Mouse (Mus musculus): ENCODE data around the gene Smarca4. TPM values are rescaled to one million over a fixed set of nuclear protein-coding genes. Genes with fewer than 3 reads are reported as not detected.

Smarca4 gene
- polyA plus RNA-seq, 1 experiment from 2014 or later = 51.1 TPM

DNA sequence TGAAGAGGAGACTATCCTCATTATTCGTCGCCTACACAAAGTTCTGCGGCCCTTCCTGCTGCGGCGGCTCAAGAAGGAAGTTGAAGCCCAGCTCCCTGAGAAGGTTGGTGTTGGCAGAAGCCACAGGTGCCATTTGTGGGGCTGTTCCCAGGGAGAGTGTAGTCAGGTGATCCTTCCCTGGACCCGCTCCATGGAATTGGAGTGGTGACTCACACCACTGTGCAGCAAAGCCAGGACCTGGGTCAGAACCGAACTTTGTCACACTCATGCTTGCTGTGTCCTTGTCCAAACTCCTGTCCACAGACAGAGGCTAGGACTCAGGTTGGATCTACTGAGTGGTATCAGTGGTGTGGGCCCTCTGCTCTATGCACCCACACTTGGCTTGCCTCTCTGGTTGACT, 53.0 kb downstream of the Smarca4 start:
- H3K27ac ChIP-seq (replicated peaks in 1 of 2; ENCODE audit: control insufficient read depth in 1 of 2, insufficient read depth in 1 of 2, low read depth in 2 of 2, low read length in 2 of 2) = no peak overlapping the region
- no peak overlapping the region for H3K4me3 ChIP-seq (ENCODE audit: control insufficient read depth in 1 of 2, insufficient read depth in 1 of 2, low read depth in 1 of 2, low read length in 2 of 2)
- H3K9ac ChIP-seq (ENCODE audit: low read length) = no peak overlapping the region
- H3K4me2 ChIP-seq (ENCODE audit: low read length) = no peak overlapping the region
- no peaks in the 10 kb centered on the region for H3K9me3 ChIP-seq (ENCODE audit: control insufficient read depth, low read length)
- peaks cover 100% of the 10 kb centered on the region for H3K36me3 ChIP-seq (ENCODE audit: control insufficient read depth, insufficient read depth, low read length)
- H3K27me3 ChIP-seq (ENCODE audit: control insufficient read depth, insufficient read depth, low read length) = no peaks in the 10 kb centered on the region
- no peak for ATAC-seq (ENCODE audit: insufficient number of reproducible peaks, insufficient read depth, low FRiP score, low read depth)
- WGBS = 90% methylated on average over 7 of the region's 7 CpGs
- no peaks in the 10 kb centered on the region for H3K4me1 ChIP-seq (ENCODE audit: control insufficient read depth in 2 of 2, insufficient read depth in 2 of 2, low read length in 2 of 2)

GRCm38 (mm10) chr9:21670354-21670753, 54.4 kb downstream of the Smarca4 start:
- H3K9ac ChIP-seq (ENCODE audit: low read length) = no peak overlapping the region
- H3K27me3 ChIP-seq (ENCODE audit: control insufficient read depth, insufficient read depth, low read length) = no peaks in the 10 kb centered on the region
- H3K4me3 ChIP-seq (ENCODE audit: control insufficient read depth in 1 of 2, insufficient read depth in 1 of 2, low read depth in 1 of 2, low read length in 2 of 2) = no peak overlapping the region
- no peaks in the 10 kb centered on the region for H3K4me1 ChIP-seq (ENCODE audit: control insufficient read depth in 2 of 2, insufficient read depth in 2 of 2, low read length in 2 of 2)
- H3K9me3 ChIP-seq (ENCODE audit: control insufficient read depth, low read length) = no peaks in the 10 kb centered on the region
- WGBS = 94% methylated on average over 6 of the region's 6 CpGs
- H3K4me2 ChIP-seq (ENCODE audit: low read length) = no peak overlapping the region
- H3K36me3 ChIP-seq (ENCODE audit: control insufficient read depth, insufficient read depth, low read length) = peaks cover 100% of the 10 kb centered on the region
- ATAC-seq (ENCODE audit: insufficient number of reproducible peaks, insufficient read depth, low FRiP score, low read depth) = no peak
- H3K27ac ChIP-seq (replicated peaks in 1 of 2; ENCODE audit: control insufficient read depth in 1 of 2, insufficient read depth in 1 of 2, low read depth in 2 of 2, low read length in 2 of 2) = no peak overlapping the region

GRCm38 (mm10) chr9:21671753-21672152, 55.8 kb downstream of the Smarca4 start:
- Histone ChIP-seq H3K4me3 (ENCODE audit: control insufficient read depth in 1 of 2, insufficient read depth in 1 of 2, low read depth in 1 of 2, low read length in 2 of 2) (no peak overlapping the region), H3K9ac (ENCODE audit: low read length) (no peak overlapping the region), H3K4me2 (ENCODE audit: low read length) (no peak overlapping the region), H3K36me3 (ENCODE audit: control insufficient read depth, insufficient read depth, low read length) (peaks cover 100% of the 10 kb centered on the region), H3K27ac (replicated peaks in 1 of 2; ENCODE audit: control insufficient read depth in 1 of 2, insufficient read depth in 1 of 2, low read depth in 2 of 2, low read length in 2 of 2) (no peak overlapping the region), H3K9me3 (ENCODE audit: control insufficient read depth, low read length) (no peaks in the 10 kb centered on the region), H3K27me3 (ENCODE audit: control insufficient read depth, insufficient read depth, low read length) (no peaks in the 10 kb centered on the region), H3K4me1 (ENCODE audit: control insufficient read depth in 2 of 2, insufficient read depth in 2 of 2, low read length in 2 of 2) (no peaks in the 10 kb centered on the region)
- WGBS = 92% methylated on average over 5 of the region's 5 CpGs
- no peak for ATAC-seq (ENCODE audit: insufficient number of reproducible peaks, insufficient read depth, low FRiP score, low read depth)

DNA sequence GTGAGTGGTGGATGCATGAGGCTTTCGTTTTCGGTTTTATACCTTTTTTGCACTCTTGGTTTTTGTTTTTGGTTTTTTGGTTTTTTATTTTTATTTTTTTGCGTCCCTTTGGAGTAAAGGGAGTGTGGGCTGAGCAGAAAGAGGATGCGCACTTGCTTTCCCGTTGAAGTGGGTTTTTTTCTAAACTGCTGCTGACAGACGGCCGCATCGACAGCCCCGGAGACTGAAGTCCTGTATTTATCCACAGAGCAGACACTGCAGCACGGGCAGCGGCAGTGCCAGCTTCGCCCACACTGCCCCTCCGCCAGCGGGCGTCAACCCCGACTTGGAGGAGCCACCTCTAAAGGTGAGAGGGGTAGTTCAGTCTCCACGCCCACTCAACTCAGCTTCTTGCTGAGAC, 61.7 kb downstream of the Smarca4 start:
- H3K9ac ChIP-seq (ENCODE audit: low read length) = no peak overlapping the region
- no peaks in the 10 kb centered on the region for H3K27me3 ChIP-seq (ENCODE audit: control insufficient read depth, insufficient read depth, low read length)
- peaks cover 92% of the 10 kb centered on the region for H3K36me3 ChIP-seq (ENCODE audit: control insufficient read depth, insufficient read depth, low read length)
- no peak overlapping the region for H3K4me3 ChIP-seq (ENCODE audit: control insufficient read depth in 1 of 2, insufficient read depth in 1 of 2, low read depth in 1 of 2, low read length in 2 of 2)
- H3K4me2 ChIP-seq (ENCODE audit: low read length) = no peak overlapping the region
- no peak for ATAC-seq (ENCODE audit: insufficient number of reproducible peaks, insufficient read depth, low FRiP score, low read depth)
- WGBS = 93% methylated on average over 17 of the region's 17 CpGs
- H3K9me3 ChIP-seq (ENCODE audit: control insufficient read depth, low read length) = no peaks in the 10 kb centered on the region
- no peaks in the 10 kb centered on the region for H3K4me1 ChIP-seq (ENCODE audit: control insufficient read depth in 2 of 2, insufficient read depth in 2 of 2, low read length in 2 of 2)
- no peak overlapping the region for H3K27ac ChIP-seq (replicated peaks in 1 of 2; ENCODE audit: control insufficient read depth in 1 of 2, insufficient read depth in 1 of 2, low read depth in 2 of 2, low read length in 2 of 2)

DNA sequence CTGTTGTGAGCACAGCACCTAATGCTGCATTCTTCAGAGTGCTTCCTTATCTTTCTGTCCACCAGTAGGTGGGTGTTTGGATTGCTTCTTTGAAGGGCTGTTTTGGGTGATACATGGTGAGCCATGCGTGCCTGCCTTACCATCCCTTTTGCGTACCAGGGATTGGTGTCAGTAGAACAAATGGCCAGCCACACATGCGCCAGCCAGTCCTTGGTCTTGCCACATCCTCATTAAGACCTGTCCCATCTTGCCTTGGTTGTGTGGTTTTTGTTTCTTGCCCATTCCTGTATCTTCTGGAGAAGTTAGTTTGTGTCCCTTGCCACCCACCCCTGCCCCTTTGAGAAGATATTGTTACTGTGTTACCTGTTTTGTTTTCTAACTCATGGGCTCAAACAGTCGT, 64.5 kb downstream of the Smarca4 start:
- Histone ChIP-seq H3K9me3 (ENCODE audit: control insufficient read depth, low read length) (no peaks in the 10 kb centered on the region), H3K4me2 (ENCODE audit: low read length) (no peak overlapping the region), H3K27me3 (ENCODE audit: control insufficient read depth, insufficient read depth, low read length) (no peaks in the 10 kb centered on the region), H3K4me1 (ENCODE audit: control insufficient read depth in 2 of 2, insufficient read depth in 2 of 2, low read length in 2 of 2) (no peaks in the 10 kb centered on the region), H3K9ac (ENCODE audit: low read length) (no peak overlapping the region), H3K27ac (replicated peaks in 1 of 2; ENCODE audit: control insufficient read depth in 1 of 2, insufficient read depth in 1 of 2, low read depth in 2 of 2, low read length in 2 of 2) (no peak overlapping the region), H3K4me3 (ENCODE audit: control insufficient read depth in 1 of 2, insufficient read depth in 1 of 2, low read depth in 1 of 2, low read length in 2 of 2) (no peak overlapping the region), H3K36me3 (ENCODE audit: control insufficient read depth, insufficient read depth, low read length) (peaks cover 92% of the 10 kb centered on the region)
- 89% methylated on average over 4 of the region's 4 CpGs for WGBS
- no peak for ATAC-seq (ENCODE audit: insufficient number of reproducible peaks, insufficient read depth, low FRiP score, low read depth)

- Histone ChIP-seq H3K27ac (replicated peaks in 1 of 2; ENCODE audit: control insufficient read depth in 1 of 2, insufficient read depth in 1 of 2, low read depth in 2 of 2, low read length in 2 of 2) (no peak overlapping the region), H3K9me3 (ENCODE audit: control insufficient read depth, low read length) (no peaks in the 10 kb centered on the region), H3K4me1 (ENCODE audit: control insufficient read depth in 2 of 2, insufficient read depth in 2 of 2, low read length in 2 of 2) (peaks cover 0 to under 1% of the 10 kb centered on the region in 2 experiments; a peak in 1 of 4 replicates), H3K4me2 (ENCODE audit: low read length) (no peak overlapping the region), H3K4me3 (ENCODE audit: control insufficient read depth in 1 of 2, insufficient read depth in 1 of 2, low read depth in 1 of 2, low read length in 2 of 2) (no peak overlapping the region), H3K36me3 (ENCODE audit: control insufficient read depth, insufficient read depth, low read length) (peaks cover 92% of the 10 kb centered on the region), H3K27me3 (ENCODE audit: control insufficient read depth, insufficient read depth, low read length) (no peaks in the 10 kb centered on the region), H3K9ac (ENCODE audit: low read length) (no peak overlapping the region)
- no peak for ATAC-seq (ENCODE audit: insufficient number of reproducible peaks, insufficient read depth, low FRiP score, low read depth)
- WGBS = 89% methylated on average over 4 of the region's 4 CpGs
Observed at GRCm38 (mm10) chr9:21682827-21683226, 66.9 kb downstream of the Smarca4 start.

GRCm38 (mm10) chr9:21683897-21684296, 67.9 kb downstream of the Smarca4 start:
- Histone ChIP-seq H3K4me3 (ENCODE audit: control insufficient read depth in 1 of 2, insufficient read depth in 1 of 2, low read depth in 1 of 2, low read length in 2 of 2) (no peak overlapping the region), H3K9me3 (ENCODE audit: control insufficient read depth, low read length) (no peaks in the 10 kb centered on the region), H3K36me3 (ENCODE audit: control insufficient read depth, insufficient read depth, low read length) (peaks cover 92% of the 10 kb centered on the region), H3K27ac (replicated peaks in 1 of 2; ENCODE audit: control insufficient read depth in 1 of 2, insufficient read depth in 1 of 2, low read depth in 2 of 2, low read length in 2 of 2) (no peak overlapping the region), H3K27me3 (ENCODE audit: control insufficient read depth, insufficient read depth, low read length) (no peaks in the 10 kb centered on the region), H3K9ac (ENCODE audit: low read length) (no peak overlapping the region), H3K4me2 (ENCODE audit: low read length) (no peak overlapping the region), H3K4me1 (ENCODE audit: control insufficient read depth in 2 of 2, insufficient read depth in 2 of 2, low read length in 2 of 2) (peaks cover 2 to 10% of the 10 kb centered on the region in 2 experiments; a peak in 3 of 4 replicates)
- 86% methylated on average over 3 of the region's 3 CpGs for WGBS
- ATAC-seq (ENCODE audit: insufficient number of reproducible peaks, insufficient read depth, low FRiP score, low read depth) = no peak

DNA sequence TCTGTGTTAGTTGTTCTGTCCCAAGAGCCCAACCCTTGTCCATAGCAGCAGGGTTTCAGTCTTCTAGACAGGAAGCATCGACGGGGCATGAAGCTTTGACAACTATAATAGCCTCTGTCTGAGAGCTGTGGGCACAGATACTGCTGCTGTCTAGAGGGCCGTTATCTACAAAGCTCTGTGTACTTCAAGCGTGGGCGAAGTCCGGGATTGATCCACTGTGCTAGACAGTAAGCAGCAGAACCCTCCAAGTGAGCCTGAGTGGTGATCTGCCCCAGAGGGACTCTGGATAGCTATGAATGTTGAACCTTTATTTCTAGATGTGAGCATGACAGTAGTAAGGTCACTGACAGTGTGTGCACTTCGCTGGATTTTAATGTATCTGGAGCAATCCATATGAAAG, 72.6 kb downstream of the Smarca4 start:
- Histone ChIP-seq H3K4me2 (ENCODE audit: low read length) (no peak overlapping the region), H3K27ac (replicated peaks in 1 of 2; ENCODE audit: control insufficient read depth in 1 of 2, insufficient read depth in 1 of 2, low read depth in 2 of 2, low read length in 2 of 2) (peak overlapping the region in 1 of 2 experiments; percentile 64; a peak in 2 of 4 replicates), H3K36me3 (ENCODE audit: control insufficient read depth, insufficient read depth, low read length) (peaks cover 92% of the 10 kb centered on the region), H3K4me1 (ENCODE audit: control insufficient read depth in 2 of 2, insufficient read depth in 2 of 2, low read length in 2 of 2) (peaks cover 6 to 17% of the 10 kb centered on the region in 2 experiments), H3K4me3 (ENCODE audit: control insufficient read depth in 1 of 2, insufficient read depth in 1 of 2, low read depth in 1 of 2, low read length in 2 of 2) (no peak overlapping the region), H3K9ac (ENCODE audit: low read length) (no peak overlapping the region), H3K27me3 (ENCODE audit: control insufficient read depth, insufficient read depth, low read length) (no peaks in the 10 kb centered on the region), H3K9me3 (ENCODE audit: control insufficient read depth, low read length) (no peaks in the 10 kb centered on the region)
- no peak for ATAC-seq (ENCODE audit: insufficient number of reproducible peaks, insufficient read depth, low FRiP score, low read depth)
- WGBS = 37% methylated on average over 7 of the region's 7 CpGs

All from heart, embryonic 14.5 days (tissue).